Mouse (Mus musculus) cerebellum, adult (tissue): ENCODE measurements around the gene Trim2.

Experiments
- ATAC-seq: cut with Nextera tagmentation; 2 replicates; pipeline ENCODE4 v1.9.2; 2017; ENCODE audit warnings: mild to moderate bottlenecking, moderate library complexity, mixed read lengths; ENCODE audit not compliant: insufficient number of reproducible peaks, low FRiP score, low TSS enrichment

Trim2 gene

GRCm38 (mm10) chr3:84205650-84206049 lies 101.0 kb downstream of the Trim2 start:
- no peak for ATAC-seq

- no peak for ATAC-seq
Measured at GRCm38 (mm10) chr3:84204640-84205039, 102.0 kb downstream of the Trim2 start.

- peak; percentile 98 for ATAC-seq
Measured at GRCm38 (mm10) chr3:84200559-84201420, 105.9 kb downstream of the Trim2 start.

GRCm38 (mm10) chr3:84199516-84199915 lies 107.2 kb downstream of the Trim2 start:
- no peak for ATAC-seq

GRCm38 (mm10) chr3:84198229-84198628 lies 108.4 kb downstream of the Trim2 start:
- ATAC-seq = no peak

GRCm38 (mm10) chr3:84193881-84194280 lies 112.8 kb downstream of the Trim2 start:
- ATAC-seq = no peak

- ATAC-seq = peak; percentile 43; the same call in 1 of the 2 replicates
Measured at GRCm38 (mm10) chr3:84191141-84191881, 115.4 kb downstream of the Trim2 start.

- ATAC-seq = no peak
Measured at GRCm38 (mm10) chr3:84190513-84191061, 116.1 kb downstream of the Trim2 start.

- no peak for ATAC-seq
Measured at GRCm38 (mm10) chr3:84189629-84190173, 117.0 kb downstream of the Trim2 start.

- ATAC-seq = no peak
Measured at GRCm38 (mm10) chr3:84181717-84182116, 125.0 kb downstream of the Trim2 start.

GRCm38 (mm10) chr3:84181102-84181501 lies 125.6 kb downstream of the Trim2 start:
- ATAC-seq = no peak

GRCm38 (mm10) chr3:84180304-84180703 lies 126.4 kb downstream of the Trim2 start:
- no peak for ATAC-seq

- no peak for ATAC-seq
Measured at GRCm38 (mm10) chr3:84177834-84178233, 128.8 kb downstream of the Trim2 start.

GRCm38 (mm10) chr3:84175337-84176315 lies 131.1 kb downstream of the Trim2 start:
- ATAC-seq = peak; percentile 89

GRCm38 (mm10) chr3:84173581-84174154 lies 133.0 kb downstream of the Trim2 start, which contains the start of gene Gm6525:
Gene Gm6525 (plus strand): TSS chr3:84174104.
- no peak for ATAC-seq

- ATAC-seq = no peak
Measured at GRCm38 (mm10) chr3:84172406-84172805, 134.3 kb downstream of the Trim2 start.

- ATAC-seq = no peak
Measured at GRCm38 (mm10) chr3:84169393-84170005, 137.2 kb downstream of the Trim2 start.

- ATAC-seq = no peak
Measured at GRCm38 (mm10) chr3:84168943-84169342, 137.7 kb downstream of the Trim2 start.

- no peak for ATAC-seq
Measured at GRCm38 (mm10) chr3:84166073-84166472, 140.6 kb downstream of the Trim2 start.
